8 mouse cellular contexts compared by ENCODE assay signal in genomic region chr14:32160563-32160962, GRCm38 (mm10). TPM values are rescaled to one million over a fixed set of nuclear protein-coding genes. Genes with fewer than 3 reads are reported as not detected.
DNase-seq lines count a peak whose midpoint lies in the region; ATAC-seq and TF ChIP-seq lines count a peak whose summit lies in the region.

No protein-coding gene starts in this region.

- no peaks in the 10 kb centered on the region for H3K36me3 ChIP-seq in embryonic facial prominence, embryonic 12.5 days
- no peaks in the 10 kb centered on the region for H3K36me3 ChIP-seq in intestine, embryonic 15.5 days
- no peaks in the 10 kb centered on the region for H3K36me3 ChIP-seq in neural tube, embryonic 13.5 days

- ATAC-seq in embryonic facial prominence, embryonic 12.5 days (ENCODE audit: insufficient number of reproducible peaks, insufficient read depth, low FRiP score, low TSS enrichment) = no peak
- ATAC-seq in intestine, embryonic 15.5 days = no peak
- no peak for ATAC-seq in neural tube, embryonic 13.5 days (ENCODE audit: low read depth)

- H3K9ac ChIP-seq in embryonic facial prominence, embryonic 12.5 days = peak overlapping the region; percentile 81
- H3K9ac ChIP-seq in intestine, embryonic 15.5 days = peak overlapping the region; percentile 73
- H3K9ac ChIP-seq in neural tube, embryonic 13.5 days = peak overlapping the region; percentile 95

- peak overlapping the region; percentile 94 for H3K27ac ChIP-seq in layer of hippocampus, adult 2 months
- 0 out of 2 replicates have a peak overlapping the region, but pooled peaks have one; percentile 41 for H3K27ac ChIP-seq in embryonic facial prominence, embryonic 12.5 days
- H3K27ac ChIP-seq in intestine, embryonic 15.5 days = peak overlapping the region; percentile 84
- peak overlapping the region; percentile 91 for H3K27ac ChIP-seq in neural tube, embryonic 13.5 days (replicated peaks)

- H3K4me1 ChIP-seq in embryonic facial prominence, embryonic 12.5 days = peaks cover 20% of the 10 kb centered on the region
- H3K4me1 ChIP-seq in intestine, embryonic 15.5 days (replicated peaks) = peaks cover 18% of the 10 kb centered on the region
- H3K4me1 ChIP-seq in neural tube, embryonic 13.5 days (replicated peaks) = peaks cover 36% of the 10 kb centered on the region

- WGBS in embryonic facial prominence, embryonic 12.5 days = 38% methylated on average over 7 of the region's 7 CpGs
- 26% methylated on average over 7 of the region's 7 CpGs for WGBS in intestine, embryonic 15.5 days
- 43% methylated on average over 7 of the region's 7 CpGs for WGBS in neural tube, embryonic 13.5 days

- H3K4me3 ChIP-seq in layer of hippocampus, adult 2 months = peak overlapping the region; percentile 100
- peak overlapping the region; percentile 77 for H3K4me3 ChIP-seq in embryonic facial prominence, embryonic 12.5 days
- peak overlapping the region; percentile 69 for H3K4me3 ChIP-seq in intestine, embryonic 15.5 days (replicated peaks)
- peak overlapping the region; percentile 95 for H3K4me3 ChIP-seq in neural tube, embryonic 13.5 days

- peak overlapping the region; percentile 94 for H3K4me2 ChIP-seq in embryonic facial prominence, embryonic 12.5 days (replicated peaks)
- H3K4me2 ChIP-seq in intestine, embryonic 15.5 days (replicated peaks) = peak overlapping the region; percentile 70
- peak overlapping the region; percentile 95 for H3K4me2 ChIP-seq in neural tube, embryonic 13.5 days

- no peak for DNase-seq in layer of hippocampus, adult 2 months (ENCODE audit: low spot score in 2 of 2)
- no peak for DNase-seq in layer of hippocampus, postnatal 25 days (ENCODE audit: extremely low spot score in 1 of 2, low spot score in 1 of 2)
- DNase-seq in frontal cortex, postnatal 25 days (ENCODE audit: low spot score in 2 of 2) = no peak
- no peak for DNase-seq in layer of hippocampus, adult 11-12 months (ENCODE audit: low spot score)
- no peak for DNase-seq in gastrocnemius, postnatal 4 days (ENCODE audit: low spot score in 2 of 2)

- TF ChIP-seq CTCF in layer of hippocampus, adult 2 months (conservative IDR thresholded peaks at IDR 0.05) = no peak

- no peaks in the 10 kb centered on the region for H3K27me3 ChIP-seq in embryonic facial prominence, embryonic 12.5 days
- H3K27me3 ChIP-seq in intestine, embryonic 15.5 days (replicated peaks) = no peaks in the 10 kb centered on the region
- no peaks in the 10 kb centered on the region for H3K27me3 ChIP-seq in neural tube, embryonic 13.5 days

- no peaks in the 10 kb centered on the region for H3K9me3 ChIP-seq in embryonic facial prominence, embryonic 12.5 days
- no peaks in the 10 kb centered on the region for H3K9me3 ChIP-seq in intestine, embryonic 15.5 days
- H3K9me3 ChIP-seq in neural tube, embryonic 13.5 days = no peaks in the 10 kb centered on the region

RNA-seq across cellular contexts. Expression of gene Ncoa4, which starts 0.9 kb away (rescaled TPM):
- 100 to 1,000 TPM in 1 of 2 experiments, 10 to 100 TPM in 1; 99.1 to 107 TPM for total RNA-seq in layer of hippocampus, adult 2 months (2021)
- total RNA-seq in layer of hippocampus, postnatal 25 days (2021) = 100 to 1,000 TPM; 123 to 130 TPM
- polyA plus RNA-seq in embryonic facial prominence, embryonic 12.5 days (2016; fragmentation: Nextera tagmentation; extraction: Ambion mirVana) = 74.0 and 80.0 TPM in 2 replicates
- polyA plus RNA-seq in intestine, embryonic 15.5 days (2015; fragmentation: Nextera tagmentation; extraction: Ambion mirVana) = 164 and 166 TPM in 2 replicates
- 96.5 and 97.5 TPM in 2 replicates for polyA plus RNA-seq in neural tube, embryonic 13.5 days (2015; fragmentation: Nextera tagmentation; extraction: Ambion mirVana)
- 10 to 100 TPM; 59.1 to 67.0 TPM for total RNA-seq in gastrocnemius, postnatal 4 days (2021)

RNA-seq across cellular contexts. Expression of gene Msmb, which starts 18.7 kb away (rescaled TPM):
- not detected for total RNA-seq in layer of hippocampus, adult 2 months (2021)
- not detected for total RNA-seq in layer of hippocampus, postnatal 25 days (2021)
- polyA plus RNA-seq in embryonic facial prominence, embryonic 12.5 days (2016; fragmentation: Nextera tagmentation; extraction: Ambion mirVana) = not detected in 2 replicates
- polyA plus RNA-seq in intestine, embryonic 15.5 days (2015; fragmentation: Nextera tagmentation; extraction: Ambion mirVana) = not detected in 2 replicates
- not detected in 2 replicates for polyA plus RNA-seq in neural tube, embryonic 13.5 days (2015; fragmentation: Nextera tagmentation; extraction: Ambion mirVana)
- total RNA-seq in gastrocnemius, postnatal 4 days (2021) = not detected

RNA-seq across cellular contexts. Expression of gene Timm23, which starts 41.1 kb away (rescaled TPM):
- 10 to 100 TPM; 74.0 to 78.7 TPM for total RNA-seq in layer of hippocampus, adult 2 months (2021)
- 10 to 100 TPM; 76.2 to 79.4 TPM for total RNA-seq in layer of hippocampus, postnatal 25 days (2021)
- polyA plus RNA-seq in embryonic facial prominence, embryonic 12.5 days (2016; fragmentation: Nextera tagmentation; extraction: Ambion mirVana) = 257 and 265 TPM in 2 replicates
- 335 and 338 TPM in 2 replicates for polyA plus RNA-seq in intestine, embryonic 15.5 days (2015; fragmentation: Nextera tagmentation; extraction: Ambion mirVana)
- polyA plus RNA-seq in neural tube, embryonic 13.5 days (2015; fragmentation: Nextera tagmentation; extraction: Ambion mirVana) = 214 and 235 TPM in 2 replicates
- 100 to 1,000 TPM; 117 to 139 TPM for total RNA-seq in gastrocnemius, postnatal 4 days (2021)

RNA-seq across cellular contexts. Expression of gene Parg, which starts 41.2 kb away (rescaled TPM):
- total RNA-seq in layer of hippocampus, adult 2 months (2021) = 10 to 100 TPM; 42.8 to 50.8 TPM
- 10 to 100 TPM; 51.4 to 51.9 TPM for total RNA-seq in layer of hippocampus, postnatal 25 days (2021)
- polyA plus RNA-seq in embryonic facial prominence, embryonic 12.5 days (2016; fragmentation: Nextera tagmentation; extraction: Ambion mirVana) = 58.7 and 59.7 TPM in 2 replicates
- polyA plus RNA-seq in intestine, embryonic 15.5 days (2015; fragmentation: Nextera tagmentation; extraction: Ambion mirVana) = 35.9 and 37.0 TPM in 2 replicates
- polyA plus RNA-seq in neural tube, embryonic 13.5 days (2015; fragmentation: Nextera tagmentation; extraction: Ambion mirVana) = 33.2 and 44.3 TPM in 2 replicates
- 10 to 100 TPM; 25.9 to 32.2 TPM for total RNA-seq in gastrocnemius, postnatal 4 days (2021)

Comparison
In these comparisons a context has a peak if more than half of its experiments do, and no peak if none do; other contexts are left out.
1. H3K27ac ChIP-seq: peak in every context shown above with its lines; median percentile 94 in layer of hippocampus, adult 2 months; 91 in neural tube, embryonic 13.5 days; 84 in intestine, embryonic 15.5 days; 41 in embryonic facial prominence, embryonic 12.5 days.